Mouse (Mus musculus) thymus, postnatal 0 days (tissue): Measurements from ENCODE around the gene Grk6. TPM values are rescaled to one million over a fixed set of nuclear protein-coding genes. Genes with fewer than 3 reads are reported as not detected.

Experiments used
- microRNA-seq: library from miRNA; unstranded; fragments of <30 nt; microRNA quantifications from one replicate; pipeline ENCODE4, GENCODE M21; 2016; ENCODE audit warnings: borderline number of aligned reads
- polyA plus RNA-seq: library from polyadenylated mRNA; unstranded; fragments of >200 nt; fragmentation: Nextera tagmentation; extraction: Ambion mirVana; gene quantifications from 2 replicates; pipeline ENCODE4 v1.2.1, GENCODE M21; 2015

Gene Grk6
- polyA plus RNA-seq, 1 experiment from 2014 or later = 87.8 TPM

Small RNA genes within 50 kb of the gene (microRNA-seq; reads per million reads assigned to microRNA genes)
- gene Mir6943 = 1.7 reads per million
- not detected for gene Mir6944
- 1.7 reads per million for gene Mir6945

Other genes starting within 250 kb of the Grk6 start
- 52.6 and 73.8 TPM in 2 replicates for gene Nsd1, start 235.3 kb upstream of the Grk6 start, polyA plus RNA-seq
- 434 and 456 TPM in 2 replicates for gene Prelid1, start 124.6 kb upstream of the Grk6 start, polyA plus RNA-seq
- gene Rab24, start 123.1 kb upstream of the Grk6 start, polyA plus RNA-seq = 99.1 and 105 TPM in 2 replicates
- 57.9 and 66.6 TPM in 2 replicates for gene Mxd3, start 115.2 kb upstream of the Grk6 start, polyA plus RNA-seq
- gene Lman2, start 82.3 kb upstream of the Grk6 start, polyA plus RNA-seq = 94.2 and 97.1 TPM in 2 replicates
- gene Rgs14, start 75.3 kb upstream of the Grk6 start, polyA plus RNA-seq = 53.6 and 62.3 TPM in 2 replicates
- gene Slc34a1, start 46.9 kb upstream of the Grk6 start, polyA plus RNA-seq = 0.06 and 0.07 TPM in 2 replicates
- not detected in 2 replicates for gene Pfn3, start 29.8 kb upstream of the Grk6 start, polyA plus RNA-seq
- 0.12 TPM in 1 of 2 replicates, not detected in the other for gene F12, start 18.3 kb upstream of the Grk6 start, polyA plus RNA-seq
- gene Prr7, start 19.2 kb downstream of the Grk6 start, polyA plus RNA-seq = 0.27 and 0.46 TPM in 2 replicates
- 8.4 and 9.3 TPM in 2 replicates for gene Dbn1, start 43.0 kb downstream of the Grk6 start, polyA plus RNA-seq
- gene Pdlim7, start 68.6 kb downstream of the Grk6 start, polyA plus RNA-seq = 37.5 and 39.4 TPM in 2 replicates
- 2.6 and 2.7 TPM in 2 replicates for gene Dok3, start 84.2 kb downstream of the Grk6 start, polyA plus RNA-seq
- 51.6 and 54.2 TPM in 2 replicates for gene Ddx41, start 91.6 kb downstream of the Grk6 start, polyA plus RNA-seq
- gene Fam193b, start 126.0 kb downstream of the Grk6 start, polyA plus RNA-seq = 39.6 and 50.0 TPM in 2 replicates
- gene Tmed9, start 128.7 kb downstream of the Grk6 start, polyA plus RNA-seq = 117 and 129 TPM in 2 replicates
- gene B4galt7, start 154.8 kb downstream of the Grk6 start, polyA plus RNA-seq = 20.2 and 24.1 TPM in 2 replicates
- gene Caml, start 177.9 kb downstream of the Grk6 start, polyA plus RNA-seq = 35.9 and 38.3 TPM in 2 replicates
- gene Ddx46, start 190.0 kb downstream of the Grk6 start, polyA plus RNA-seq = 37.0 and 39.1 TPM in 2 replicates
- gene B230219D22Rik, start 248.1 kb downstream of the Grk6 start, polyA plus RNA-seq = 35.1 and 45.0 TPM in 2 replicates